Mouse (Mus musculus) WW6 (cell line): ENCODE measurements around the gene Eif3j1.
"Not testable (repeated sequence)": the region's sequence is repeated elsewhere in the genome, so short reads cannot be mapped to it uniquely, and the experiment has no call there.

Experiments
- DNase-seq: peaks from one replicate; pipeline ENCODE4 v3.0.0-alpha.2; 2013; ENCODE audit warnings: low read depth, low spot score

The Eif3j1 gene

GRCm38 (mm10) chr2:122097686-122098085 lies 69.3 kb downstream of the Eif3j1 start:
- not testable (repeated sequence) for DNase-seq

GRCm38 (mm10) chr2:122102070-122102469 lies 73.7 kb downstream of the Eif3j1 start:
- no peak for DNase-seq
